Mouse (Mus musculus): Measurements from ENCODE around the gene Abhd5. TPM values are rescaled to one million over a fixed set of nuclear protein-coding genes. Genes with fewer than 3 reads are reported as not detected.

The Abhd5 gene
- polyA plus RNA-seq, 1 experiment from 2014 or later = 22.4 TPM

- 95% methylated on average over 4 of the region's 4 CpGs for WGBS
- Histone ChIP-seq H3K27ac (replicated peaks) (no peak overlapping the region), H3K4me2 (no peak overlapping the region), H3K9ac (no peak overlapping the region), H3K9me3 (no peaks in the 10 kb centered on the region), H3K4me1 (replicated peaks) (no peaks in the 10 kb centered on the region), H3K36me3 (no peaks in the 10 kb centered on the region), H3K27me3 (no peaks in the 10 kb centered on the region), H3K4me3 (no peak overlapping the region)
- no peak for ATAC-seq (ENCODE audit: low FRiP score, low read depth)
These were observed 30.8 kb upstream of the Abhd5 start for GRCm38 (mm10) chr9:122320626-122321025.

- no peak overlapping the region for H3K27ac ChIP-seq (replicated peaks)
- H3K36me3 ChIP-seq = no peaks in the 10 kb centered on the region
- H3K4me3 ChIP-seq = no peak overlapping the region
- no peak overlapping the region for H3K4me2 ChIP-seq
- ATAC-seq (ENCODE audit: low FRiP score, low read depth) = no peak
- H3K9ac ChIP-seq = no peak overlapping the region
- no peaks in the 10 kb centered on the region for H3K4me1 ChIP-seq (replicated peaks)
- no peaks in the 10 kb centered on the region for H3K9me3 ChIP-seq
- no peaks in the 10 kb centered on the region for H3K27me3 ChIP-seq
- 80% methylated on average over 3 of the region's 3 CpGs for WGBS
These were observed 29.1 kb upstream of the Abhd5 start for GRCm38 (mm10) chr9:122322356-122322755.

- ATAC-seq (ENCODE audit: low FRiP score, low read depth) = no peak
- Histone ChIP-seq H3K9ac (no peak overlapping the region), H3K4me1 (replicated peaks) (no peaks in the 10 kb centered on the region), H3K36me3 (no peaks in the 10 kb centered on the region), H3K4me2 (no peak overlapping the region), H3K9me3 (no peaks in the 10 kb centered on the region), H3K27ac (replicated peaks) (no peak overlapping the region), H3K4me3 (no peak overlapping the region), H3K27me3 (no peaks in the 10 kb centered on the region)
- WGBS = 94% methylated on average over 1 of the region's 1 CpGs
These were observed 25.4 kb upstream of the Abhd5 start for GRCm38 (mm10) chr9:122325996-122326395.

- ATAC-seq (ENCODE audit: low FRiP score, low read depth) = no peak
- Histone ChIP-seq H3K27ac (replicated peaks) (no peak overlapping the region), H3K9me3 (no peaks in the 10 kb centered on the region), H3K36me3 (no peaks in the 10 kb centered on the region), H3K4me3 (no peak overlapping the region), H3K27me3 (no peaks in the 10 kb centered on the region), H3K4me2 (no peak overlapping the region), H3K4me1 (replicated peaks) (no peaks in the 10 kb centered on the region), H3K9ac (no peak overlapping the region)
- WGBS = 77% methylated on average over 3 of the region's 3 CpGs
These were observed 23.2 kb upstream of the Abhd5 start for GRCm38 (mm10) chr9:122328199-122328598.

GRCm38 (mm10) chr9:122336677-122337076 lies 14.7 kb upstream of the Abhd5 start:
- no peaks in the 10 kb centered on the region for H3K27me3 ChIP-seq
- H3K9ac ChIP-seq = no peak overlapping the region
- H3K9me3 ChIP-seq = no peaks in the 10 kb centered on the region
- no peak overlapping the region for H3K27ac ChIP-seq (replicated peaks)
- H3K4me3 ChIP-seq = no peak overlapping the region
- no peak for ATAC-seq (ENCODE audit: low FRiP score, low read depth)
- H3K36me3 ChIP-seq = no peaks in the 10 kb centered on the region
- H3K4me1 ChIP-seq (replicated peaks) = no peaks in the 10 kb centered on the region; the same call in 1 of the 2 replicates
- WGBS = 88% methylated on average over 2 of the region's 2 CpGs
- H3K4me2 ChIP-seq = no peak overlapping the region

DNA sequence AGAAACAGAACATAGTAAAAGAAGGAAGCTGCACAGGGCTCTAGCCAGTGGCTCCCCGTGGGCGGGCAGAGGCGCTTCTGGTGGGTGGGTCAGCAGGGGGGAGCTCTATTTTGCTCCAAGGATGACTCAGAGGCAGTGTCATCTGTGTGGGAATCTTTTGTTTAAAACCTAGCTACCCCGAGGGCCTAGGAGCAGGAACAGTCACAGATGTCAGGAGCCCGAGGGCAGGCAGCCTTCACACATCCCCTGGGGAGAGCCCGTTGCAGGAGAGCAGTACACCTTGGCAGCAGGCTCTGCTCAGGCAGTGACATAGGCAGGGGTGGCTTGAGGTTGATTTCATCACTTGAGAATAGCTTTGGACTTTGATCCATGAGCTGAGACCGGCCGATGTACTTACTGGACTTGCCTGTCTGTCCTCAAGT lies 13.9 kb upstream of the Abhd5 start:
- Histone ChIP-seq H3K36me3 (no peaks in the 10 kb centered on the region), H3K27ac (replicated peaks) (no peak overlapping the region), H3K9me3 (no peaks in the 10 kb centered on the region), H3K4me1 (replicated peaks) (no peaks in the 10 kb centered on the region; the same call in 1 of the 2 replicates), H3K27me3 (no peaks in the 10 kb centered on the region), H3K4me2 (no peak overlapping the region), H3K4me3 (no peak overlapping the region), H3K9ac (no peak overlapping the region)
- WGBS = 38% methylated on average over 8 of the region's 8 CpGs
- no peak for ATAC-seq (ENCODE audit: low FRiP score, low read depth)

DNA sequence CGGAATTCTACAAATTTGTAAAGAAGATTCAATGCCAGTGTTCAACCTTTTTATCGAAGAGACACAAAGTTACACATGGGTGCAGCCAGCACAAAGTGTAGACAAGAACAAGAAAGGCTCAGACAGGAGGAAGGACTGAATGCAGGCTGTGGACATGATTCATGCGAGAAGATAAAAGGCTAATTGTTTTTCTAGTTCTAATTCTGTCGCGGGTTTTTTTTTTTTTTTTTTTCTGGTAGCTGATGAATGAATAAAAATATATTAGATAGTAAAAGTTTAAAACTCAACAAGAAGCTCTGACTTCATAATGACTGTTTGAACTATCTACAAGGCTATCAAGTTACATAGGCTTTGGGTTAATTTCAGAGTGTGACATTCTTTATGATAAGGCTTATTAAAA lies 11.4 kb upstream of the Abhd5 start:
- Histone ChIP-seq H3K9ac (no peak overlapping the region), H3K4me1 (replicated peaks) (no peaks in the 10 kb centered on the region; the same call in 1 of the 2 replicates), H3K4me3 (no peak overlapping the region), H3K36me3 (no peaks in the 10 kb centered on the region), H3K9me3 (no peaks in the 10 kb centered on the region), H3K27ac (replicated peaks) (no peak overlapping the region), H3K4me2 (no peak overlapping the region), H3K27me3 (no peaks in the 10 kb centered on the region)
- no peak for ATAC-seq (ENCODE audit: low FRiP score, low read depth)
- 65% methylated on average over 5 of the region's 5 CpGs for WGBS

GRCm38 (mm10) chr9:122343399-122343798 lies 8.0 kb upstream of the Abhd5 start:
- Histone ChIP-seq H3K27me3 (no peaks in the 10 kb centered on the region), H3K9me3 (no peaks in the 10 kb centered on the region), H3K27ac (replicated peaks) (no peak overlapping the region), H3K36me3 (no peaks in the 10 kb centered on the region), H3K9ac (no peak overlapping the region), H3K4me1 (replicated peaks) (no peaks in the 10 kb centered on the region), H3K4me3 (no peak overlapping the region), H3K4me2 (no peak overlapping the region)
- 92% methylated on average over 7 of the region's 7 CpGs for WGBS
- ATAC-seq (ENCODE audit: low FRiP score, low read depth) = no peak

GRCm38 (mm10) chr9:122344560-122344959 lies 6.8 kb upstream of the Abhd5 start:
- ATAC-seq (ENCODE audit: low FRiP score, low read depth) = no peak
- 90% methylated on average over 8 of the region's 8 CpGs for WGBS
- Histone ChIP-seq H3K27me3 (no peaks in the 10 kb centered on the region), H3K9me3 (no peaks in the 10 kb centered on the region), H3K9ac (no peak overlapping the region), H3K4me2 (no peak overlapping the region), H3K4me1 (replicated peaks) (no peaks in the 10 kb centered on the region), H3K4me3 (no peak overlapping the region), H3K27ac (replicated peaks) (no peak overlapping the region), H3K36me3 (no peaks in the 10 kb centered on the region)

DNA sequence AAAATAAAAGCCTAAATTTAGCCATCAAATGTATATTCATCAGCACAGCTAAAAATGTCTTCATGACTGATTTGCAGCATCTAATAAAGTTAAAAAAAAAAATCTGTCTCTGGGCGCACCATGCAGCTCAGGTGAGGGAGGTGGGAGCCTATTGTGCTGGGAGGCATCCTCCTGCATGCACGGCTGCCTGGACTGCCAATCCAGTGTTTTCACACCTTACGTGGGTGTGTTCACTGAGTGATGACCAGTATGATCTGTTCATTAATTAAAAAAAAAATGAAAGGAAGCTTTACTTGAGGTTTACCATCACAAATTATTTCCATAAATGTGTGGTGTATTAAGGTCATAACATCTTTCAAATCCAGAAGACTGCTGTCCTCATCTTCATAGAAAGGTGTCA lies 6.1 kb upstream of the Abhd5 start:
- H3K9ac ChIP-seq = no peak overlapping the region
- no peaks in the 10 kb centered on the region for H3K27me3 ChIP-seq
- no peak overlapping the region for H3K4me2 ChIP-seq
- no peak overlapping the region for H3K4me3 ChIP-seq
- ATAC-seq (ENCODE audit: low FRiP score, low read depth) = no peak
- no peak overlapping the region for H3K27ac ChIP-seq (replicated peaks)
- H3K9me3 ChIP-seq = no peaks in the 10 kb centered on the region
- 82% methylated on average over 3 of the region's 3 CpGs for WGBS
- no peaks in the 10 kb centered on the region for H3K4me1 ChIP-seq (replicated peaks)
- no peaks in the 10 kb centered on the region for H3K36me3 ChIP-seq

DNA sequence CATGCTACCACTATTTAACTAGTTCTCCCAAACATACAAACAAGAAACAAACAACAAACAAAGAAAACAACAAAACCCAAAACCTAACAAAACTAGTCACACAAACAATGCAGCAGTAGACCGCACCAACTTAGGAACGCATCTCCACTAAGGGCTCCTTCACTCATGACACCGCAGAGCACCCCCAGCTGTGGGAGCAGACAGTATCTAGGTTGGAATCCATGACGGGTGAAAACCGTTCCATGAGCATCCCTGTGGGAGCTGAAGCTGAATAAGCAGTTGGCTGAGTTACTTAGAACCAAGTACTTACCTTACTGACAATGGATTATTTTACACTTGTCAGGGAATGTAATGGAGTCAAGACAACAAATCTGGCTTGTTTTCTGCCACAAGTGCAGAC lies 5.3 kb upstream of the Abhd5 start:
- no peak overlapping the region for H3K9ac ChIP-seq
- H3K36me3 ChIP-seq = no peaks in the 10 kb centered on the region
- H3K4me1 ChIP-seq (replicated peaks) = 0 out of 2 replicates have a peak, but pooled peaks cover 5% of the 10 kb centered on the region
- ATAC-seq (ENCODE audit: low FRiP score, low read depth) = no peak
- no peak overlapping the region for H3K27ac ChIP-seq (replicated peaks)
- H3K27me3 ChIP-seq = no peaks in the 10 kb centered on the region
- no peaks in the 10 kb centered on the region for H3K9me3 ChIP-seq
- H3K4me2 ChIP-seq = no peak overlapping the region
- no peak overlapping the region for H3K4me3 ChIP-seq
- WGBS = 79% methylated on average over 5 of the region's 5 CpGs

DNA sequence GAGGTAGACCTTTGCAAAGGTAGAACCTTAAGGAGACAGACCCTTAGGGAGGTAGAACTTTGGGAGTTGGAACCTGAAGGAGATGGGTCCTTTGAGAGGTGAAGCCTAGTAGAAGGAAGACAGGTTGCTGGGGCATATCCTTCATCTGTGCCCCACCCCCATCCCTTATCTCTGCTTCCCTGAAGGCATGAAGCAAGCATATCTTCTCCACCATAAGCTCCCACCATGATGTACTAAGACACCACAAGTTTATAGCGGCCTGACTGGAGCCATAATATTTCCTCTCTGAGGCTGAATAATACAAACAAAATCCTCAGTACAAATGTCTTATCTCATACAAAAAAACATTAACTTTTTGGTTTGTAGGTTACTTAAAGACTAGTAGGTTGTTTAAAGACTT lies 3.5 kb upstream of the Abhd5 start:
- 100% methylated on average over 1 of the region's 1 CpGs for WGBS
- Histone ChIP-seq H3K27ac (replicated peaks) (no peak overlapping the region), H3K36me3 (no peaks in the 10 kb centered on the region), H3K27me3 (no peaks in the 10 kb centered on the region), H3K4me2 (no peak overlapping the region), H3K4me3 (no peak overlapping the region), H3K4me1 (replicated peaks) (peaks cover 10% of the 10 kb centered on the region; the same call in 1 of the 2 replicates), H3K9me3 (no peaks in the 10 kb centered on the region), H3K9ac (no peak overlapping the region)
- ATAC-seq (ENCODE audit: low FRiP score, low read depth) = no peak

- Histone ChIP-seq H3K4me3 (no peak overlapping the region), H3K27me3 (no peaks in the 10 kb centered on the region), H3K27ac (replicated peaks) (no peak overlapping the region), H3K4me1 (replicated peaks) (peaks cover 12% of the 10 kb centered on the region; the same call in 1 of the 2 replicates), H3K9me3 (no peaks in the 10 kb centered on the region), H3K36me3 (no peaks in the 10 kb centered on the region), H3K4me2 (no peak overlapping the region), H3K9ac (no peak overlapping the region)
- 89% methylated on average over 4 of the region's 4 CpGs for WGBS
- ATAC-seq (ENCODE audit: low FRiP score, low read depth) = no peak
These were observed 2.1 kb upstream of the Abhd5 start for GRCm38 (mm10) chr9:122349286-122349685.

Data from hindbrain, embryonic 15.5 days (tissue).